Mouse (Mus musculus): ENCODE data around the gene Hacd3. TPM values are rescaled to one million over a fixed set of nuclear protein-coding genes. Genes with fewer than 3 reads are reported as not detected.

Gene Hacd3
- 17.8 to 21.5 TPM (median 19.7 TPM) in 4 replicates for total RNA-seq (2023)

GRCm38 (mm10) chr9:65020991-65021886, at the start of gene Hacd3:
Hacd3 (minus strand) TSS chr9:65021693.

GRCm38 (mm10) chr9:65032269-65033108, 11.0 kb upstream of the Hacd3 start, which contains the start of gene Dpp8:
Dpp8 (plus strand) TSS chr9:65032414.

DNA sequence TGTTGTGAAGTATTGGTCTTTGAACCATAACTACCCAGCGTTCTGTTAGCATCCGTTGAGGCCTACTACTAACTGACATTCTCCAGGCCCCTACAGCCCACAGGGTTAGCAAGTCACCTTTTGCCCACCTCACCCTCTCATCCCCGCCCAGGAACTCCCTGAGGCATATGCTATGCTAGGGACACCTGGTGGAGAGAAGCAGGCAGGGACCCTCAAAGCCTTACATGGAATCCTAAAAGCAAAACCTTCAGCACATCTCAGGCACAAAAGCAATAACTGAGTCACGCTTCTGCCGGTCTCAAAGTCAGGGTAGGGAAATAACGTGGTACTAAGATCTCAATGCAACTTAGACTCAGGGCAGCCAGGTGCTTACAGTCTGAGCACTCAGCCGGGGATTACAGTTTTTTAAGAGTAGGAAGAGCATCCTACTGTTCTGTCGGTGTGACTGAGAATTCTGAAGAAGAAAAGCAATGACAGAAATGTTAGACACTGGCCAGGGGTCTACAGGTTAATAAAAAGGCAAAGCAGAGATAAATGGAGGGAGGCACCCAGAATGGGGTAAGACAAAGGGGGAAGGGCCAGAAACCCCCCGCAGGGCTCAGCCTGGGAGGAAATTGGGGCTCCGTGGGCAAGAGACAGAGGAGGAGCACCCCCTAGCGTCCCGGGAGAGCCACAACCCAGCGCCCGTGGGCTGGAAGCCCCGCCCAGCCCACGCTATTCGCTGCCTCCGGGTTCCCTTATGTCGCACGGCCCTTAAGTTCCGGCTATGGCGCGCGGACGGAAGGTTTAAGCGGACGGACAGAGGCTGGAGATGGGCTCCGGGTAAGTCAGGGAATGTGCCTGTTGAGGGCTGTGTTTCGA, 61.1 kb downstream of the Hacd3 start, which contains the start of gene Ints14:
Gene Ints14 (plus strand): TSS at position 789 of the 861 bp plus-strand sequence.

GRCm38 (mm10) chr9:64951161-64951657, 70.3 kb downstream of the Hacd3 start, which contains the start of gene Slc24a1:
Slc24a1 (minus strand) TSS chr9:64951607.

Other genes starting within 250 kb of the Hacd3 start
- 267 to 290 TPM (median 279 TPM) in 4 replicates for gene Dennd4a, start 210.4 kb downstream of the Hacd3 start, total RNA-seq (2023)
- gene Slc24a1, start 70.1 kb downstream of the Hacd3 start, total RNA-seq (2023), result not detected in 4 replicates
- 31.2 to 32.5 TPM (median 31.5 TPM) in 4 replicates for gene Ints14, start 60.8 kb downstream of the Hacd3 start, total RNA-seq (2023)
- 88.0 to 92.5 TPM (median 89.7 TPM) in 4 replicates for gene Dpp8, start 10.7 kb upstream of the Hacd3 start, total RNA-seq (2023)
- 0.16 to 1.5 TPM (median 0.77 TPM) in 4 replicates for gene Igdcc4, start 79.8 kb upstream of the Hacd3 start, total RNA-seq (2023)
- not detected in 4 replicates for gene Igdcc3, start 119.5 kb upstream of the Hacd3 start, total RNA-seq (2023)
- 5.0 to 5.8 TPM (median 5.4 TPM) in 4 replicates for gene Parp16, start 173.7 kb upstream of the Hacd3 start, total RNA-seq (2023)
- gene Cilp, start 243.5 kb upstream of the Hacd3 start, total RNA-seq (2023), result not detected in 4 replicates

All from B cell, adult 62 days (primary cell).